Mouse (Mus musculus): ENCODE measurements at regions not wholly inside any gene's neighbourhood (a gene's known extent, or its start where the extent isn't known, plus 50 kb on each side); places are given as distances from the start of the nearest gene placed in this dataset.

DNA sequence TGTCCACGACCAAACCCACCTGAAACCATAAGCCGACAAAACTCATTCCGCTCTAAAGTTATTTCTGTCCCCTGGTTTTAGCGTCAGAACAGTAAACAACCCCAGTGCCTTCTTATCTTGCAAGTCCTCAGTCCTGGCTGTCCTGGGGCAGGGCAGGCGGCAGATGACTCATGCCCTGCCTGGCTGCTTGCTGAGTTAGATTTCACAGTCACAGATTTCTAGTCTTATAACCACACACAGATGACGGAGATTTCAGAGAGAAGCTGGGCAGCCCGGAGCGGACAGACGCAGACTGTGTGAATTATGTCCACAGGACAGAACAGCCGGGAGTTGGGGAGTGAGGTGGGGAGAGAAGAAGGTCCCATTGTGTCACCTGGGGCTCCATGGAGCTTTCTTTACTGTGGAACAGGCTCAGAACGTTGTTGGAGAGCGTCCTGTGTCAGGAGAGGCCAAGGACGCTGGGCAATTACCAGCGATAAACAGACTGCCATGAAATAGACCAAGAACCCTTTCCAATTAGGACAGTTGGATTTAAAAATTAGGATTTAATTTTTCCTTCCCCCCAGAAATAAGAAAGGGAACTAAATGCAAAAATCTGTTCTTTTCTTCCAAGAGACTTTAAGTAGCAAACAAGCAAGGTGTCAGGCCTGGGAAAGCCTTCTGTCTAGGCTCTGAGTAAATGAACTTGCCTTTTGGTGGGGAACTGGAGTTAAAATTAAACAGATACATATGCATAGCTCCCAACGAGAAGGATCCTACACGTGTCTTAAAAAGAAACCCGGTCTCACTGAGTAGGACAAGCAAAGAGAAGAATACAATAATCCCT lies 87.8 kb upstream of the Npas2 start:
- no peak overlapping the region for H3K27ac ChIP-seq (ENCODE audit: low read length)

DNA sequence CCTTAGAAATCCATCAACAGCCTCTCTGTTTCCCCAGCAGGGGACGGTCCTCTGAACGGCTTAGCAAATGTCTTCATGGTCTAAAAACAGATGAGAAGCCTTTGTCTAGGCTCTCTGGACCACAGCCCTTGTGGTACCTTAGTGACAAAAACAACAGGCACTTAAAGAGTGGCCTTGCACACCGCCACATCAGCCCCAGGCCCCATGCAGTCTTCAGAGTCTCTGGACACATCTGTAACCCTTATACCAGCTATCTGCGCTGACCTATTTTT lies 87.2 kb upstream of the Npas2 start:
- WGBS = 83% methylated on average over 4 of the region's 4 CpGs
- H3K27me3 ChIP-seq (ENCODE audit: control insufficient read depth, insufficient read depth, low read length) = no peaks in the 10 kb centered on the region
- H3K9me3 ChIP-seq (ENCODE audit: control insufficient read depth, low read depth, low read length) = no peaks in the 10 kb centered on the region
- no peak overlapping the region for H3K4me3 ChIP-seq (ENCODE audit: low read depth, low read length)
- no peak overlapping the region for H3K9ac ChIP-seq (replicated peaks; ENCODE audit: low read depth, low read length)
- H3K27ac ChIP-seq (ENCODE audit: low read length) = no peak overlapping the region
- no peak overlapping the region for H3K4me2 ChIP-seq (replicated peaks; ENCODE audit: low read depth, low read length)
- no peaks in the 10 kb centered on the region for H3K36me3 ChIP-seq (ENCODE audit: control insufficient read depth, insufficient read depth, low read length)
- H3K4me1 ChIP-seq (ENCODE audit: control insufficient read depth, insufficient read depth, low read length) = 0 out of 2 replicates have a peak, but pooled peaks cover 5% of the 10 kb centered on the region
- no peak for ATAC-seq (ENCODE audit: insufficient number of reproducible peaks, insufficient read depth, low FRiP score, low read depth)

More for the DNA sequence above, 87.8 kb upstream of the Npas2 start:
- no peaks in the 10 kb centered on the region for H3K9me3 ChIP-seq (ENCODE audit: control insufficient read depth, low read depth, low read length)
- no peaks in the 10 kb centered on the region for H3K36me3 ChIP-seq (ENCODE audit: control insufficient read depth, insufficient read depth, low read length)
- whole genome bisulfite sequencing = 56% methylated on average over 17 of the region's 17 CpGs
- no peak overlapping the region for H3K9ac ChIP-seq (replicated peaks; ENCODE audit: low read depth, low read length)
- 0 out of 2 replicates have a peak, but pooled peaks have one; percentile 49 for ATAC-seq (ENCODE audit: insufficient number of reproducible peaks, insufficient read depth, low FRiP score, low read depth)
- no peaks in the 10 kb centered on the region for H3K27me3 ChIP-seq (ENCODE audit: control insufficient read depth, insufficient read depth, low read length)
- H3K4me2 ChIP-seq (replicated peaks; ENCODE audit: low read depth, low read length) = no peak overlapping the region; the same call in 1 of the 2 replicates
- 0 out of 2 replicates have a peak, but pooled peaks cover 5% of the 10 kb centered on the region for H3K4me1 ChIP-seq (ENCODE audit: control insufficient read depth, insufficient read depth, low read length)
- H3K4me3 ChIP-seq (ENCODE audit: low read depth, low read length) = no peak overlapping the region

DNA sequence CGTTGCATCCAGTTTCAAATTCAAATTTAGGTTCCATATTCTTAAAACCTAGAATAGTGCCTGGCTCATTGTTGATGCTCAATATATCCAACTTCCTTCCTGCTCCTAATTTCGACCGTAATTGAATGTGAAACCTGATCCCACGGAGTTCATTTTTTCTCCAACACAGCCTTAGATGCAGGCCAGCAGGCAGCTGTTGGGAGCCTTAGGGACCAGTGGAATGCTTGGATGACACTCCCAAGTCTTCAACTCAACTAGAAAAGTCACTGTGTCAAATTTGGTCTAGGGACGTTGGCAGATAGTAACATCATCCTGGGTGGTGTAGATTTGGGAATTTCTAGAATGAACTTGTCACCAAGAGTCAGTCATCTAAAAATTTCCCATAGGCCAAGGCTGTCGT lies 86.9 kb upstream of the Npas2 start:
- no peak overlapping the region for H3K4me3 ChIP-seq (ENCODE audit: low read depth, low read length)
- no peaks in the 10 kb centered on the region for H3K27me3 ChIP-seq (ENCODE audit: control insufficient read depth, insufficient read depth, low read length)
- H3K4me1 ChIP-seq (ENCODE audit: control insufficient read depth, insufficient read depth, low read length) = 0 out of 2 replicates have a peak, but pooled peaks cover 5% of the 10 kb centered on the region
- WGBS = 64% methylated on average over 6 of the region's 6 CpGs
- no peaks in the 10 kb centered on the region for H3K36me3 ChIP-seq (ENCODE audit: control insufficient read depth, insufficient read depth, low read length)
- no peak for ATAC-seq (ENCODE audit: insufficient number of reproducible peaks, insufficient read depth, low FRiP score, low read depth)
- no peak overlapping the region for H3K4me2 ChIP-seq (replicated peaks; ENCODE audit: low read depth, low read length)
- H3K9me3 ChIP-seq (ENCODE audit: control insufficient read depth, low read depth, low read length) = no peaks in the 10 kb centered on the region
- no peak overlapping the region for H3K9ac ChIP-seq (replicated peaks; ENCODE audit: low read depth, low read length)
- H3K27ac ChIP-seq (ENCODE audit: low read length) = no peak overlapping the region

DNA sequence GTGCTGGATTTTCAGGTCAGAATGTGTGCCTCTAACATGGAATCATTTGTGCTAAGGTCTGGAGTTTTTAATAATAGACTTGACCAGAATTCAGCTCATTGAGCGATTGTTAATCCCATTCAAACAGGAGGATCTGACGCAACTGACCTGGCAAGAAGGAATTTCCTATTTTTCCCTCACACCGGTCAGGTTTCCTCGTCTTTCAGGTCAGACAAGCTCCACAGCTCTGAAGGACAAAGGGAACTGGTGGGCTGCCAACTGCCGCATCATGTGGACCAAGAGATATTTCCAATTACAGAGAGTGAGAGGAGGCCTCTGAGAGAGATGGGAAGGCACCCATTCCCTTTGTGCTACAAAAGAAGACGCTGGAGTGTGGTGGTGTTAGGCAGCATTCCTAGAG lies 77.2 kb upstream of the Npas2 start:
- Histone ChIP-seq H3K9me3 (ENCODE audit: control insufficient read depth, low read depth, low read length) (no peaks in the 10 kb centered on the region), H3K9ac (replicated peaks; ENCODE audit: low read depth, low read length) (no peak overlapping the region), H3K27ac (ENCODE audit: low read length) (no peak overlapping the region), H3K36me3 (ENCODE audit: control insufficient read depth, insufficient read depth, low read length) (no peaks in the 10 kb centered on the region), H3K4me2 (replicated peaks; ENCODE audit: low read depth, low read length) (no peak overlapping the region), H3K27me3 (ENCODE audit: control insufficient read depth, insufficient read depth, low read length) (no peaks in the 10 kb centered on the region), H3K4me1 (ENCODE audit: control insufficient read depth, insufficient read depth, low read length) (no peaks in the 10 kb centered on the region), H3K4me3 (ENCODE audit: low read depth, low read length) (no peak overlapping the region)
- no peak for ATAC-seq (ENCODE audit: insufficient number of reproducible peaks, insufficient read depth, low FRiP score, low read depth)
- 83% methylated on average over 6 of the region's 6 CpGs for WGBS

DNA sequence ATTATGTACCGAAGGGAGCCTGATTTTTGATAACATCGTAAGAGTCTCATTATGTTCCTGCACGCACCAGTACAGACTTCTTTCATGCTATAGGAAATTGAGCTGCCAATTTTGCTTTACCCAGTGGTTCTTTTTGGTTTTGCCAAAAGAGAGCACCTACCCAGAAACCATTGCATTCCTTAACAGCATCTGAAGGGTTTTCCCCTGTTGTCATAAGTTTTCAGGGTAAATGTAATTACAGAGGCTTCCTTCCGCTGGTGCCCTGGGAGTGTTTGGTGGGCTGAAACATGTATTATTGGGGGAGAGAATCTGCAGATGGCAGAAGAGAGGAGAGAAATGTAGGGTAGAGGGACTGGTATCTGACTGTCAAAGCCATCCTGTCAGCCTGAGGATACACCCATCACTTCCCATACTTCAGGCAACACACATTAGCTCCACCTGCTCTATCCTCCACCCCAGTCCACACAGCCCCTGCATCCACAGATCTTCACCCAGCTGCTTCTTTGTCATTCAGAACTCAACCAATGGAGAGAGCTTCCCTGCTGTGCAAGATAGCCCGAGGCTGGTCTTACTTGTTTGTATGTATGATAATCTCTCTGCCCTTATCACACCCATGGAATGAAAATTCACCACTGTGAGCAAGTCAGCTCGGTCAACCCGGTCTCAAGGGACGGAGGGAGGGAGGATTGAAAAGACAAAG lies 71.1 kb upstream of the Npas2 start:
- H3K9me3 ChIP-seq (ENCODE audit: control insufficient read depth, low read depth, low read length) = peaks cover 5% of the 10 kb centered on the region; the same call in 1 of the 2 replicates
- no peak overlapping the region for H3K9ac ChIP-seq (replicated peaks; ENCODE audit: low read depth, low read length)
- H3K4me1 ChIP-seq (ENCODE audit: control insufficient read depth, insufficient read depth, low read length) = no peaks in the 10 kb centered on the region
- no peaks in the 10 kb centered on the region for H3K27me3 ChIP-seq (ENCODE audit: control insufficient read depth, insufficient read depth, low read length)
- no peak overlapping the region for H3K4me2 ChIP-seq (replicated peaks; ENCODE audit: low read depth, low read length)
- no peak for ATAC-seq (ENCODE audit: insufficient number of reproducible peaks, insufficient read depth, low FRiP score, low read depth)
- no peak overlapping the region for H3K27ac ChIP-seq (ENCODE audit: low read length)
- no peak overlapping the region for H3K4me3 ChIP-seq (ENCODE audit: low read depth, low read length)
- WGBS = 60% methylated on average over 8 of the region's 8 CpGs
- no peaks in the 10 kb centered on the region for H3K36me3 ChIP-seq (ENCODE audit: control insufficient read depth, insufficient read depth, low read length)

DNA sequence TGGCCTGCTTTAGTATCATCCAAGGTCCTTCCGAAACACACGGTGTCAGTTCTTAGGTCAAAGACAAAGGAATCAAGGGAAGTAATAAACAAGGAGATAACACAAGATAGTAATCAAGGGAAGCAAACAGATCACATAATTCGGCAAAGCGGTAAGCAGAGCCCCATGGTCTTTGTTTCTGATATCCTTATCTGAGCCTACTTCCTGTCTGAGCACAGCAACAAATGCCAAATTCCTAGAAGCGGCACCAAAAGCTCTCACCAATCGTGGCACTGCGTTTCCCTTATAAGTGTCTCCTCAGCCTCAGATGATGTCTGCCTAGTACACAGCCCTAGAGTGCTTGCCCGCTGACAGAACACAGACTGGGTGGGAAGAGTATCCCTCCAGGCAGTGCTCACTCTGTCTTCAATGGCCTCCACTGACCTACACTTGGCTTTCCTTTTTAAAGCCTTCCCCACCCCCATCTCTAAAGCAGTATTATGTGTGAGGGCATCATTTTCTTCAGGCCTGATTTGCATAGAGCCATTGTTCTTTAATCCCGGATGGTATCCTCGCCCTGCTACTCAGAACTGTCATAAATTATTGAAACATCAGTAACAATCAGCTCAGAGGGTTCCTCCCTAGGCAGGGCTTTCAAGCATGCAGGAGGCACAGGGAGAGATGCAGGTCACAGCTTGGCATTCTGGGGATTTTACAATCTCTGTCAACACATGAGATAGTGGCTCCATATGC lies 70.3 kb upstream of the Npas2 start:
- H3K9ac ChIP-seq (replicated peaks; ENCODE audit: low read depth, low read length) = no peak overlapping the region
- no peaks in the 10 kb centered on the region for H3K36me3 ChIP-seq (ENCODE audit: control insufficient read depth, insufficient read depth, low read length)
- WGBS = 49% methylated on average over 10 of the region's 10 CpGs
- H3K4me2 ChIP-seq (replicated peaks; ENCODE audit: low read depth, low read length) = no peak overlapping the region
- no peak overlapping the region for H3K4me3 ChIP-seq (ENCODE audit: low read depth, low read length)
- no peak overlapping the region for H3K27ac ChIP-seq (ENCODE audit: low read length)
- peaks cover 5% of the 10 kb centered on the region; the same call in 1 of the 2 replicates for H3K9me3 ChIP-seq (ENCODE audit: control insufficient read depth, low read depth, low read length)
- H3K27me3 ChIP-seq (ENCODE audit: control insufficient read depth, insufficient read depth, low read length) = no peaks in the 10 kb centered on the region
- no peak for ATAC-seq (ENCODE audit: insufficient number of reproducible peaks, insufficient read depth, low FRiP score, low read depth)
- H3K4me1 ChIP-seq (ENCODE audit: control insufficient read depth, insufficient read depth, low read length) = no peaks in the 10 kb centered on the region

DNA sequence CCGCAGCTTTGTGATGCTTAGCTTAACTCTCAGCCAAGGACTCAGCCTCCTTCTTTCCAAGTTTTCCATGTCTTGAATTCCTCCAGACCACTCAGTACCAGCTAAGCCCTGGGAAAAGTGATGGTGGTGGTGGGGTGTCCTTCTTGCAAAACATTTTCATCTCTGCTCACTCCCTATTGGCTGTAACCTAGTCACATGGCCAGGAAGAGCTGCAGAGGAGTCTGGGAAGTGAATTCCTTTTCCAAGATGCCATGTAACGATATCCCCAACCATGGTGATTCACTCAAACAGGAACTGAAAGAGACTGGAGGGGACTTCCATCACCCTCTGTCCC lies 69.8 kb upstream of the Npas2 start:
- Histone ChIP-seq H3K27ac (ENCODE audit: low read length) (no peak overlapping the region), H3K4me2 (replicated peaks; ENCODE audit: low read depth, low read length) (no peak overlapping the region), H3K4me3 (ENCODE audit: low read depth, low read length) (no peak overlapping the region), H3K9me3 (ENCODE audit: control insufficient read depth, low read depth, low read length) (peaks cover 5% of the 10 kb centered on the region; the same call in 1 of the 2 replicates), H3K36me3 (ENCODE audit: control insufficient read depth, insufficient read depth, low read length) (no peaks in the 10 kb centered on the region), H3K9ac (replicated peaks; ENCODE audit: low read depth, low read length) (no peak overlapping the region), H3K27me3 (ENCODE audit: control insufficient read depth, insufficient read depth, low read length) (no peaks in the 10 kb centered on the region), H3K4me1 (ENCODE audit: control insufficient read depth, insufficient read depth, low read length) (no peaks in the 10 kb centered on the region)
- 88% methylated on average over 2 of the region's 2 CpGs for WGBS
- no peak for ATAC-seq (ENCODE audit: insufficient number of reproducible peaks, insufficient read depth, low FRiP score, low read depth)

DNA sequence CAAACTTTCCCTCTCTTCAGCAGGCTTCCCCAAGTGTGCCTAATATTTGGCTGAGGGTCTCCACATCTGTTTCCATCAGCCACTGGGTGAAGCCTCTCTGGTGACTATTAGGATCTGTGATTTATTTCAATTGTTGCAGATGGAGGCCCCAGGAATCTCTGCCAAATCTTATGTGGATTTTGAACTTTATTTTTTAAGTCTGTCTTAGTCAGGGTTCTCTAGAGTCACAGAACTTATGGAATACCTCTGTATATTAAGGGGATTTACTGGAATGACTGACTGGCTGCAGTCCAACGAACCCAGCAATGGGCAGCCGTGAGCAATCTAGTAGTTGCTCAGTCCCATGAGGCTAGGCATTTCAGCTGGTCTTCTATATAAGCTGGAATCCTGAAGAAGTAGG lies 59.0 kb upstream of the Npas2 start:
- Histone ChIP-seq H3K9ac (replicated peaks; ENCODE audit: low read depth, low read length) (no peak overlapping the region), H3K4me1 (ENCODE audit: control insufficient read depth, insufficient read depth, low read length) (0 out of 2 replicates have a peak, but pooled peaks cover 6% of the 10 kb centered on the region), H3K4me3 (ENCODE audit: low read depth, low read length) (no peak overlapping the region), H3K27ac (ENCODE audit: low read length) (no peak overlapping the region), H3K4me2 (replicated peaks; ENCODE audit: low read depth, low read length) (no peak overlapping the region), H3K36me3 (ENCODE audit: control insufficient read depth, insufficient read depth, low read length) (no peaks in the 10 kb centered on the region), H3K27me3 (ENCODE audit: control insufficient read depth, insufficient read depth, low read length) (no peaks in the 10 kb centered on the region), H3K9me3 (ENCODE audit: control insufficient read depth, low read depth, low read length) (no peaks in the 10 kb centered on the region)
- 40% methylated on average over 2 of the region's 2 CpGs for WGBS
- no peak for ATAC-seq (ENCODE audit: insufficient number of reproducible peaks, insufficient read depth, low FRiP score, low read depth)
